Mouse (Mus musculus): ENCODE results near the gene Traip. TPM values are rescaled to one million over a fixed set of nuclear protein-coding genes. Genes with fewer than 3 reads are reported as not detected.

Traip gene
- polyA plus RNA-seq, 1 experiment from 2014 or later = 5.7 TPM

- Histone ChIP-seq H3K36me3 (ENCODE audit: control insufficient read depth, insufficient read depth, low read length) (peaks cover 3% of the 10 kb centered on the region; the same call in 1 of the 2 replicates), H3K27ac (ENCODE audit: low read depth, low read length) (no peak overlapping the region), H3K4me1 (ENCODE audit: control insufficient read depth, insufficient read depth, low read length) (0 out of 2 replicates have a peak, but pooled peaks cover 4% of the 10 kb centered on the region), H3K27me3 (ENCODE audit: control insufficient read depth, insufficient read depth, low read length) (no peaks in the 10 kb centered on the region), H3K4me3 (ENCODE audit: low read depth, low read length) (no peak overlapping the region), H3K9me3 (ENCODE audit: control insufficient read depth, low read length) (no peaks in the 10 kb centered on the region), H3K4me2 (ENCODE audit: low read depth, low read length) (no peak overlapping the region), H3K9ac (replicated peaks; ENCODE audit: low read depth, low read length) (no peak overlapping the region)
- WGBS = 90% methylated on average over 31 of the region's 31 CpGs
- ATAC-seq (ENCODE audit: low read depth) = no peak
These were observed 2.4 kb upstream of the Traip start for GRCm38 (mm10) chr9:107947241-107948194.

- 84% methylated on average over 13 of the region's 13 CpGs for WGBS
- peaks cover 3% of the 10 kb centered on the region; the same call in 1 of the 2 replicates for H3K36me3 ChIP-seq (ENCODE audit: control insufficient read depth, insufficient read depth, low read length)
- no peaks in the 10 kb centered on the region for H3K9me3 ChIP-seq (ENCODE audit: control insufficient read depth, low read length)
- no peak overlapping the region for H3K4me2 ChIP-seq (ENCODE audit: low read depth, low read length)
- H3K27me3 ChIP-seq (ENCODE audit: control insufficient read depth, insufficient read depth, low read length) = no peaks in the 10 kb centered on the region
- H3K4me3 ChIP-seq (ENCODE audit: low read depth, low read length) = no peak overlapping the region
- H3K9ac ChIP-seq (replicated peaks; ENCODE audit: low read depth, low read length) = no peak overlapping the region
- 0 out of 2 replicates have a peak, but pooled peaks cover 4% of the 10 kb centered on the region for H3K4me1 ChIP-seq (ENCODE audit: control insufficient read depth, insufficient read depth, low read length)
- no peak for ATAC-seq (ENCODE audit: low read depth)
- H3K27ac ChIP-seq (ENCODE audit: low read depth, low read length) = no peak overlapping the region
These were observed 583 bp upstream of the Traip start for GRCm38 (mm10) chr9:107949184-107949921.

- 10% methylated on average over 45 of the region's 45 CpGs for WGBS
- peak; percentile 96 for ATAC-seq (ENCODE audit: low read depth)
- H3K9me3 ChIP-seq (ENCODE audit: control insufficient read depth, low read length) = no peaks in the 10 kb centered on the region
These were observed 772 bp downstream of the Traip start for GRCm38 (mm10) chr9:107950460-107951355.

GRCm38 (mm10) chr9:107955613-107956289 is 5.8 kb downstream of the Traip start:
- H3K9ac ChIP-seq (replicated peaks; ENCODE audit: low read depth, low read length) = no peak overlapping the region
- no peak overlapping the region for H3K4me2 ChIP-seq (ENCODE audit: low read depth, low read length)
- 0 out of 2 replicates have a peak, but pooled peaks cover 4% of the 10 kb centered on the region for H3K4me1 ChIP-seq (ENCODE audit: control insufficient read depth, insufficient read depth, low read length)
- no peaks in the 10 kb centered on the region for H3K27me3 ChIP-seq (ENCODE audit: control insufficient read depth, insufficient read depth, low read length)
- H3K27ac ChIP-seq (ENCODE audit: low read depth, low read length) = no peak overlapping the region
- no peaks in the 10 kb centered on the region for H3K9me3 ChIP-seq (ENCODE audit: control insufficient read depth, low read length)
- 78% methylated on average over 6 of the region's 6 CpGs for WGBS
- H3K4me3 ChIP-seq (ENCODE audit: low read depth, low read length) = no peak overlapping the region
- no peak for ATAC-seq (ENCODE audit: low read depth)
- H3K36me3 ChIP-seq (ENCODE audit: control insufficient read depth, insufficient read depth, low read length) = no peaks in the 10 kb centered on the region

More at GRCm38 (mm10) chr9:107950460-107951355, 772 bp downstream of the Traip start:
- 0 out of 2 replicates have a peak, but pooled peaks cover 4% of the 10 kb centered on the region for H3K4me1 ChIP-seq (ENCODE audit: control insufficient read depth, insufficient read depth, low read length)
- H3K4me3 ChIP-seq (ENCODE audit: low read depth, low read length) = peak overlapping the region; percentile 39
- peak overlapping the region; percentile 87 for H3K27ac ChIP-seq (ENCODE audit: low read depth, low read length)
- H3K36me3 ChIP-seq (ENCODE audit: control insufficient read depth, insufficient read depth, low read length) = peaks cover 3% of the 10 kb centered on the region; the same call in 1 of the 2 replicates
- H3K9ac ChIP-seq (replicated peaks; ENCODE audit: low read depth, low read length) = peak overlapping the region; percentile 55
- H3K4me2 ChIP-seq (ENCODE audit: low read depth, low read length) = peak overlapping the region; percentile 84
- H3K27me3 ChIP-seq (ENCODE audit: control insufficient read depth, insufficient read depth, low read length) = no peaks in the 10 kb centered on the region

- no peaks in the 10 kb centered on the region for H3K36me3 ChIP-seq (ENCODE audit: control insufficient read depth, insufficient read depth, low read length)
- no peak overlapping the region for H3K27ac ChIP-seq (ENCODE audit: low read depth, low read length)
- ATAC-seq (ENCODE audit: low read depth) = no peak
- H3K9me3 ChIP-seq (ENCODE audit: control insufficient read depth, low read length) = no peaks in the 10 kb centered on the region
- H3K27me3 ChIP-seq (ENCODE audit: control insufficient read depth, insufficient read depth, low read length) = no peaks in the 10 kb centered on the region
- no peak overlapping the region for H3K4me2 ChIP-seq (ENCODE audit: low read depth, low read length)
- H3K9ac ChIP-seq (replicated peaks; ENCODE audit: low read depth, low read length) = no peak overlapping the region
- no peak overlapping the region for H3K4me3 ChIP-seq (ENCODE audit: low read depth, low read length)
- peaks cover 4% of the 10 kb centered on the region; the same call in 1 of the 2 replicates for H3K4me1 ChIP-seq (ENCODE audit: control insufficient read depth, insufficient read depth, low read length)
- 19% methylated on average over 6 of the region's 6 CpGs for WGBS
These were observed 7.2 kb downstream of the Traip start for GRCm38 (mm10) chr9:107957141-107957540.

- no peak overlapping the region for H3K4me2 ChIP-seq (ENCODE audit: low read depth, low read length)
- no peak overlapping the region for H3K27ac ChIP-seq (ENCODE audit: low read depth, low read length)
- H3K9me3 ChIP-seq (ENCODE audit: control insufficient read depth, low read length) = no peaks in the 10 kb centered on the region
- WGBS = 62% methylated on average over 6 of the region's 6 CpGs
- H3K9ac ChIP-seq (replicated peaks; ENCODE audit: low read depth, low read length) = no peak overlapping the region
- no peaks in the 10 kb centered on the region for H3K27me3 ChIP-seq (ENCODE audit: control insufficient read depth, insufficient read depth, low read length)
- no peak overlapping the region for H3K4me3 ChIP-seq (ENCODE audit: low read depth, low read length)
- H3K4me1 ChIP-seq (ENCODE audit: control insufficient read depth, insufficient read depth, low read length) = peaks cover 4% of the 10 kb centered on the region; the same call in 1 of the 2 replicates
- no peak for ATAC-seq (ENCODE audit: low read depth)
- H3K36me3 ChIP-seq (ENCODE audit: control insufficient read depth, insufficient read depth, low read length) = no peaks in the 10 kb centered on the region
These were observed 10.0 kb downstream of the Traip start for GRCm38 (mm10) chr9:107959896-107960295.

GRCm38 (mm10) chr9:107960928-107961327 is 11.0 kb downstream of the Traip start:
- WGBS = 82% methylated on average over 4 of the region's 4 CpGs
- H3K9ac ChIP-seq (replicated peaks; ENCODE audit: low read depth, low read length) = no peak overlapping the region

GRCm38 (mm10) chr9:107961351-107961762 is 11.4 kb downstream of the Traip start:
- no peak overlapping the region for H3K9ac ChIP-seq (replicated peaks; ENCODE audit: low read depth, low read length)
- no peak overlapping the region for H3K4me3 ChIP-seq (ENCODE audit: low read depth, low read length)

More at GRCm38 (mm10) chr9:107960928-107961327, 11.0 kb downstream of the Traip start:
- no peak overlapping the region for H3K4me3 ChIP-seq (ENCODE audit: low read depth, low read length)
- no peaks in the 10 kb centered on the region for H3K36me3 ChIP-seq (ENCODE audit: control insufficient read depth, insufficient read depth, low read length)
- no peaks in the 10 kb centered on the region for H3K9me3 ChIP-seq (ENCODE audit: control insufficient read depth, low read length)
- no peak for ATAC-seq (ENCODE audit: low read depth)
- H3K27ac ChIP-seq (ENCODE audit: low read depth, low read length) = peak overlapping the region; percentile 45; the same call in 1 of the 2 replicates
- H3K4me1 ChIP-seq (ENCODE audit: control insufficient read depth, insufficient read depth, low read length) = peaks cover 4% of the 10 kb centered on the region; the same call in 1 of the 2 replicates
- no peak overlapping the region for H3K4me2 ChIP-seq (ENCODE audit: low read depth, low read length)
- H3K27me3 ChIP-seq (ENCODE audit: control insufficient read depth, insufficient read depth, low read length) = no peaks in the 10 kb centered on the region

More at GRCm38 (mm10) chr9:107961351-107961762, 11.4 kb downstream of the Traip start:
- no peaks in the 10 kb centered on the region for H3K9me3 ChIP-seq (ENCODE audit: control insufficient read depth, low read length)
- peaks cover 4% of the 10 kb centered on the region; the same call in 1 of the 2 replicates for H3K4me1 ChIP-seq (ENCODE audit: control insufficient read depth, insufficient read depth, low read length)
- no peaks in the 10 kb centered on the region for H3K27me3 ChIP-seq (ENCODE audit: control insufficient read depth, insufficient read depth, low read length)
- no peaks in the 10 kb centered on the region for H3K36me3 ChIP-seq (ENCODE audit: control insufficient read depth, insufficient read depth, low read length)
- no peak overlapping the region for H3K4me2 ChIP-seq (ENCODE audit: low read depth, low read length)
- peak; percentile 56; the same call in 1 of the 2 replicates for ATAC-seq (ENCODE audit: low read depth)
- peak overlapping the region; percentile 45; the same call in 1 of the 2 replicates for H3K27ac ChIP-seq (ENCODE audit: low read depth, low read length)
- 70% methylated on average over 10 of the region's 10 CpGs for WGBS

Measured in neural tube, embryonic 14.5 days (tissue).